Mouse (Mus musculus): ENCODE results near the gene B4galnt1. TPM values are rescaled to one million over a fixed set of nuclear protein-coding genes. Genes with fewer than 3 reads are reported as not detected.

The B4galnt1 gene
- polyA plus RNA-seq, 1 experiment: 6.2 TPM

DNA sequence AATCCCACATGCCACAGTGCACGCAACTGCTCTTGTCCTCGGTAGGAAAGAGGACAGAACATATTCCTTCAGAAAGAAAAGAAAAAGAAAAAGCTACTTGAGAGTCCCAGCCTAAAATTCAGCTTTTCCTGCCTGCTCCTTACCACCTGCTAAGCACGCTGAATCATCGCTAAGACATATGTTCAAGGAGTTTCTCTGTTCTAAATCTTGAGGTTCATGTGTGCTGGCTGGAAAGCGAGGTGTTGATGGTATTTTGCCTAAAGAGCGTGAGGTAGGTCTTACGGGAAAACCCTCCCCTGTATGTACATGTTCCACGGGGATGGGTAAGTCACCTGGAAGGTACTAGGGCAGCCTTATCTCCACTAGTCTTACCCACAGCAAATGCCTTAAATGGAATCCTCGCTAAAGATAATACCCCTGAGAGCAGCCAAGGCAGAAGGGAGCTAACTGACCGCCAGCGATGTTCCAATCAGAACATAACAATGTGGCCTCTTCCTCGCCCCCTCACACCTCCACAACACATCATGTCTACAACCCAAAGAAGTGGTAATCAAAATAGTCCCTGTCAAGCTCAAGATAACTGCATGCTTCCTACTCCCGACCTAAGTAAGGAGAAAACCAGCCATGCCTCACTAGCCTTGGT lies 45.0 kb downstream of the B4galnt1 start:
- DNase-seq (ENCODE audit: low spot score): no peak

DNA sequence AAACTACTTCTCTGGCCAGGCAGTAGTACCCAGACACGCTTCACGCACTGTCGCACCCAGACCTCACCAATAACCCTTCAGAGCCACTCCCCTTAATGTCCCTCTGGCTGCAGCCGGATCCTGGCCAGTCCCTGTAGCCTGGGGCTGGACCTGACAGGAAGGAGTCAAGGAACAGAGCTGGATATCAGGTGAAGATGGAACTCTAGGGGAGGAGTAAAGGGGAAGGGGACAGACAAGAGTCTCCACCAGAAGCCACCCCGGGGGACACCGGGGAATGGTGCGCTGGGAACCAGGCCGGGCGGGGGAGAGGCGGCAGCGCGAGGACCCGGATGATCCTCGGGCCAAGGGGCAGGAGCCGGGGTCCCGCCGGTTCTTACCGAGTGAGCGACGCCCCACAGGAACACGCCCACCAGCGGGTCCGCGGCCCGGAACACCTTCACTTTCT lies 46.0 kb downstream of the B4galnt1 start:
- no peak for DNase-seq (ENCODE audit: low spot score)

DNA sequence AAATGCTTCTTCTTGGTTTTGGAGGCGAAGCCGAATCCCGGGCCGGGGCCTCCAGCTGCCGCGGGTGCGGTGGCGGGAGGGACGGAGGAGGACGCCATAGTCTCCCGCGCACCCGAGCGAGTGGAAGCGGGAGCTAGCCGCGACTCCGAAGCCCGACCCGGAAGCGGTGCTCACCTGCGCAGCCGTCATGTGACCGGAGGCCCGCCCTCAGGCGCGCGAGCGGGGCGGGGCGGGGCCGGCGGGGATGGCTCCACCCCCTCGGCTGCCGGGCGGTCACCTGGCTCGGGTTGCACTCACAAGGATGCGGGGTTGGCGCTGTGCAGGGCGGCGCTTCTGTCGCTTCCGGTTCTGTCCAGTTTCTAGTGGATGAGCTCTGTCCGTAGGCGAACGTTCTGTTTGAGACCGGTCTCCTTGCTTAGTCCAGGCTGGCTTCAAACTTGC lies 46.4 kb downstream of the B4galnt1 start, which contains the start of gene Pip4k2c:
Gene Pip4k2c, minus strand, starts transcription at position 172 of the 441 bp plus-strand sequence.
- DNase-seq (ENCODE audit: low spot score): peak; percentile 89

DNA sequence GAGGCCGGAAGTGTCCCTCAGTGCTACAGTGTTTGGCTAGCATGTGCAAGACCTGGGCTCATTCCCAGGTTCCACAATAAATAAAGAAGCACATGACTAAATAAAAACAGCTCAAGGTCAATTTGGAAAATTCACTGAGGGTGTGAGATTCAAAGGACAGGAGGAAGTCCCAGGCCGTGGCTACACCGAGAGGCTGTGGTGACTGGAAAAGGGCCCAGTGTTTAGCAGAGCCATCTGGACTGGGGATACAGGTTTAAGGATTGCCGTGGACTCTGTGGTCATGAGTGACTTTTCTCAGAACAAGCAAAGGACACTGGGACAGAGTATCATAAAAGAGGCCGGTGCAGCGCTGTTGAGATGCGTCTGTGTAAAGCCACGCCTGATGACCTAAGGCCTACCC lies 48.2 kb downstream of the B4galnt1 start:
- DNase-seq (ENCODE audit: low spot score): no peak

DNA sequence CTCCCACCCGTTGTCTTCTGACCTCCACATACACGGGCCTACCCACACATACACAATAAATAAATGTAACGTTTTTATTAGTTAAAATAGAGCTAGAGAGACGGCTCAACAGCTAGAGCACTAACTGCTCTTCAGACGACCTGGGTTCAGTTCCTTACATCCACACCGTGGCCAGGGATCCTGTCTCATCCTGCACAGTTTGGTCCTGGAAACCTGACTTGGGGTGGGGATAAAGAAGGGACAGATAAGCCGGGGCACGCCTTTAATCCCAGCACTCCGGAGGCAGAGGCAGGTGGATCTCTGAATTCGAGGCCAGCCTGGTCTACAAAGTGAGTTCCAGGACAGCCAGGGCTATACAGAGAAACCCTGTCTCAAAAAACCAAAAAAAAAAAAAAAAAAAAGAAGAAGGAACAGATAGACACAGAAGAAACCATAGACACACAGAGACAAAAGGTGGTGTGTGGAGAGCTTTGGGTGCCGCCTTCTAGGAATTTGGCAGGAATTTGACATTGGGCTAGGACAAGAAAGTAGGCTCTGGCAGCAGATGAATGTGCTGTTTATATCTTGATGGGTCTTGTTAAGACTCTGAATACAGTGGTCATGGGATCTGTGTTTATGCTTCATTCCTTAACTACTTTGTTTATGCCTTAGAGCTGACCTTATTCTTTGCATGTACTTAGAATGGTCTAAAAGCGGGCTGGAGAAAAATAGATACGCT lies 48.8 kb downstream of the B4galnt1 start:
- DNase-seq (ENCODE audit: low spot score): no peak

DNA sequence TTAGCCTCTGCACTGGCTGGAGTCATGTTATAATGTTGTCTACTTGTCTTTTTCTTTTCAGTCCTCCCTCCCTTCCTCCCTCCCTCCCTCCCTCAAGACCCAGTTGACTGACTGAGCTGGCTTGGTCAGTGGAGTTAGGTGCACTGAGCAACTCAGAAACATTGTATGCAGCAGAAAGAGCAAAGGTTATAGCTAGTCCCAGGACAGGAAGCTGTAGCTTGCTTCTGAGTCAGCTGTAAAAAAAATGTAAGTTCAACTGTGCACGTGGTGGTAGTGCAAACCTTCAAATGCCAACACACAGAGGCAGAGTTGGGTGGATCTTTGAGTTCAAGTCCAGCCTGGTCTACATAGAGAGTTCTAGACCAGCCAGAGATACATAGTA lies 49.4 kb downstream of the B4galnt1 start:
- no peak for DNase-seq (ENCODE audit: low spot score)

DNA sequence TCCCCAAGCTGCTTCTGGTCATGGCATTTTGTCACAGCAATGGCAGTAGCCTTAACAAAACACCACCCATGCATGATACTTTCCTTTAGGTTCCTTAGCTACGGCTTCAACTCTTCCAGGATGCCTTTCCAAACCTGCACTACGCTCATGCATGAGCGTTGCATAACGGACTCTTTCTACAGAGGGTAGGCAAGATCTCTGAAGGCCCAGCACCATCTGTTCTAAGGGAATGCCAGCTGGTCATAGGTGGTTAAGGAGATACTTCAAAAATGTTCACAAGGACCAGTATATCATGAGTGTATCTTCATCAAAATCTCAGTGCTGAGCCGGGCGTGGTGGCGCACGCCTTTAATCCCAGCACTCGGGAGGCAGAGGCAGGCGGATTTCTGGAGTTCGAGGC lies 51.4 kb downstream of the B4galnt1 start:
- DNase-seq (ENCODE audit: low spot score): no peak

DNA sequence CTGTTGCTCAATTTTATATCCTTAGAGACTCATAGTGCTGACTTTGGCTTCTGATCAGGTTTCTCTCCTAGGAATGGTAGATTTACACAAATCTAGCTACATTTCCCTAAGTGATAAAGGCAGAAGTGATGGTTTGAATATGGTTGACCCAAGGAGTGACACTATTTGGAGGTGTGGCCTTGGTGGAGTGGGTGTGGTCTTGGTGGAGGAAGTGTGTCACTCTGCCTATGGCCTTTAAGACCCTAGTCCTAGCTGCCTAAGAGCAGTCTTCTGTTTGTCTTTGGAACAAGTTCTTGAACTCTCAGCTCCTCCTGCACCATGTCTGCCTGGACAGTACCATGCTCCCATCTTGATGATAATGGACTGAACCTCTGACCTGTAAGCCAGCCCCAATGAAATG lies 52.2 kb downstream of the B4galnt1 start:
- DNase-seq (ENCODE audit: low spot score): no peak

DNA sequence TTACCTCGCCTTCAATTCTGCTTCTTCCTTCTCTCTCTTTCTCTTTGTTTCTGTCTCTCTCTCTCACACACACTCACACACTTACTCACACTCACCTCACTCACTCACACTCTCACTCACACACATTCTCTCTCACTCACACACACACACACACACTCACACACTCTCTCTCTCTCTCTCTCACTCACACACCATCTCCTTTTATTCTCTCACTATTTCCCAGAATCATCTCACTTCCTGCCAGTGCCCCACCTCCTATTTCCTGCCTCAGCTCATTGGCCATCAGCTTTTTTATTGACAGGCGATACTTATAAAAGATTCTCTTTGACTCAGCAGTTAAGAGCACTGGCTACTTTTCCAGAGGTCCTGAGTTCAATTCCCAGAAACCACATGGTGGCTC lies 53.3 kb downstream of the B4galnt1 start:
- DNase-seq (ENCODE audit: low spot score): no peak

Other genes with a start within 250 kb of the B4galnt1 start
- gene Ctdsp2, start 186.5 kb upstream of the B4galnt1 start, polyA plus RNA-seq (2012; rRNA removed): 146 and 191 TPM in 2 replicates
- gene Avil, start 164.5 kb upstream of the B4galnt1 start, polyA plus RNA-seq (2012; rRNA removed): 0.28 and 0.53 TPM in 2 replicates
- 29.5 and 36.9 TPM in 2 replicates for gene Tsfm, start 134.4 kb upstream of the B4galnt1 start, polyA plus RNA-seq (2012; rRNA removed)
- gene Mettl1, start 123.8 kb upstream of the B4galnt1 start, polyA plus RNA-seq (2012; rRNA removed): 26.9 and 33.6 TPM in 2 replicates
- gene Eef1akmt3, start 123.7 kb upstream of the B4galnt1 start, polyA plus RNA-seq (2012; rRNA removed): 0.78 and 1.1 TPM in 2 replicates
- gene Cyp27b1, start 117.0 kb upstream of the B4galnt1 start, polyA plus RNA-seq (2012; rRNA removed): 0.28 and 0.50 TPM in 2 replicates
- 3.5 and 4.9 TPM in 2 replicates for gene March9, start 105.0 kb upstream of the B4galnt1 start, polyA plus RNA-seq (2012; rRNA removed)
- 252 and 268 TPM in 2 replicates for gene Cdk4, start 101.7 kb upstream of the B4galnt1 start, polyA plus RNA-seq (2012; rRNA removed)
- gene Tspan31, start 95.0 kb upstream of the B4galnt1 start, polyA plus RNA-seq (2012; rRNA removed): 79.5 and 81.4 TPM in 2 replicates
- 2.5 and 5.4 TPM in 2 replicates for gene Agap2, start 89.9 kb upstream of the B4galnt1 start, polyA plus RNA-seq (2012; rRNA removed)
- 53.9 and 72.8 TPM in 2 replicates for gene Os9, start 44.1 kb upstream of the B4galnt1 start, polyA plus RNA-seq (2012; rRNA removed)
- gene Slc26a10, start 15.4 kb downstream of the B4galnt1 start, polyA plus RNA-seq (2012; rRNA removed): 0.72 and 1.5 TPM in 2 replicates
- 178 and 188 TPM in 2 replicates for gene Arhgef25, start 24.9 kb downstream of the B4galnt1 start, polyA plus RNA-seq (2012; rRNA removed)
- 193 and 272 TPM in 2 replicates for gene Dtx3, start 30.5 kb downstream of the B4galnt1 start, polyA plus RNA-seq (2012; rRNA removed)
- gene Pip4k2c, start 46.4 kb downstream of the B4galnt1 start, polyA plus RNA-seq (2012; rRNA removed): 47.7 and 48.4 TPM in 2 replicates
- 5.9 and 6.6 TPM in 2 replicates for gene Kif5a, start 98.1 kb downstream of the B4galnt1 start, polyA plus RNA-seq (2012; rRNA removed)
- gene Dctn2, start 101.1 kb downstream of the B4galnt1 start, polyA plus RNA-seq (2012; rRNA removed): 173 and 201 TPM in 2 replicates
- gene Mbd6, start 123.8 kb downstream of the B4galnt1 start, polyA plus RNA-seq (2012; rRNA removed): 19.8 and 42.1 TPM in 2 replicates
- gene Mars, start 146.6 kb downstream of the B4galnt1 start, polyA plus RNA-seq (2012; rRNA removed): 44.7 and 47.7 TPM in 2 replicates
- 6.7 and 8.4 TPM in 2 replicates for gene Arhgap9, start 156.7 kb downstream of the B4galnt1 start, polyA plus RNA-seq (2012; rRNA removed)
- 29.0 and 34.1 TPM in 2 replicates for gene Gli1, start 176.7 kb downstream of the B4galnt1 start, polyA plus RNA-seq (2012; rRNA removed)
- not detected in 2 replicates for gene Inhbe, start 189.2 kb downstream of the B4galnt1 start, polyA plus RNA-seq (2012; rRNA removed)
- not detected in 2 replicates for gene Inhbc, start 205.2 kb downstream of the B4galnt1 start, polyA plus RNA-seq (2012; rRNA removed)
- 19.3 and 41.9 TPM in 2 replicates for gene R3hdm2, start 215.1 kb downstream of the B4galnt1 start, polyA plus RNA-seq (2012; rRNA removed)